Mouse (Mus musculus): Measurements from ENCODE around the gene Frs3. TPM values are rescaled to one million over a fixed set of nuclear protein-coding genes. Genes with fewer than 3 reads are reported as not detected.

Gene Frs3
- polyA plus RNA-seq, 1 experiment from 2014 or later, result 16.1 TPM

GRCm38 (mm10) chr17:47695337-47695710 lies 6.5 kb downstream of the Frs3 start:
- DNase-seq (ENCODE audit: low spot score), result peak; percentile 31
- Histone ChIP-seq H3K36me3 (ENCODE audit: control insufficient read depth, insufficient read depth, low read length) (no peaks in the 10 kb centered on the region), H3K4me2 (ENCODE audit: low read length) (peak overlapping the region; percentile 77), H3K27ac (ENCODE audit: low read depth, low read length) (no peak overlapping the region), H3K9me3 (replicated peaks; ENCODE audit: control insufficient read depth, low read length) (no peaks in the 10 kb centered on the region), H3K9ac (ENCODE audit: low read length) (peak overlapping the region; percentile 80), H3K4me3 (ENCODE audit: low read depth, low read length) (peak overlapping the region; percentile 71), H3K4me1 (ENCODE audit: control insufficient read depth, insufficient read depth, low read length) (peaks cover 4% of the 10 kb centered on the region), H3K27me3 (replicated peaks; ENCODE audit: control insufficient read depth, insufficient read depth, low read length) (0 out of 2 replicates have a peak, but pooled peaks cover 5% of the 10 kb centered on the region)
- under 1% methylated on average over 20 of the region's 23 CpGs for WGBS
- no peak for ATAC-seq

DNA sequence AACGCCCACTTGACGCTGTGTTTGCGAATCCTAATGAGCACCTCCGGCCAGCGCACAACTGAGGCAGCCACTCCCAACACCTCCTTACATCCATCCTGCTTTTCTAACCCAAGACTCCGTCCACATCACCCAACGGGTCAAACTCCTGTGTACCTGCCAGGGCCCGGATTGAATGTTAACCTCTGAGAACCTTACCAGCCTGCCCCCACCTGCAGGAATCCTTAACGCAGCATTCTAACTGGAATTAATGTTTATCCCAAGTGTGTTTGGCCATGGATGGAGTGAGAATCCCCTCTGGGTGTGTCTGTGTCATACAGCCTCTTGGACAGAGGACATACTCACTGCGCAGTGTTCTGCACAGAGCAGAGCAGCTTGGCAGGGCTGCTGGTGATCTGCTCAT lies 9.3 kb downstream of the Frs3 start:
- Histone ChIP-seq H3K4me1 (ENCODE audit: control insufficient read depth, insufficient read depth, low read length) (peaks cover 4% of the 10 kb centered on the region; the same call in 1 of the 2 replicates), H3K9ac (ENCODE audit: low read length) (no peak overlapping the region; the same call in 1 of the 2 replicates), H3K36me3 (ENCODE audit: control insufficient read depth, insufficient read depth, low read length) (peaks cover 14% of the 10 kb centered on the region), H3K27me3 (replicated peaks; ENCODE audit: control insufficient read depth, insufficient read depth, low read length) (0 out of 2 replicates have a peak, but pooled peaks cover 5% of the 10 kb centered on the region), H3K4me3 (ENCODE audit: low read depth, low read length) (no peak overlapping the region), H3K27ac (ENCODE audit: low read depth, low read length) (no peak overlapping the region), H3K4me2 (ENCODE audit: low read length) (no peak overlapping the region), H3K9me3 (replicated peaks; ENCODE audit: control insufficient read depth, low read length) (no peaks in the 10 kb centered on the region)
- ATAC-seq (no peak), DNase-seq (ENCODE audit: low spot score) (no peak)
- WGBS, result 93% methylated on average over 10 of the region's 10 CpGs

- Histone ChIP-seq H3K36me3 (ENCODE audit: control insufficient read depth, insufficient read depth, low read length) (peaks cover 17% of the 10 kb centered on the region), H3K4me3 (ENCODE audit: low read depth, low read length) (no peak overlapping the region), H3K27ac (ENCODE audit: low read depth, low read length) (no peak overlapping the region), H3K9me3 (replicated peaks; ENCODE audit: control insufficient read depth, low read length) (no peaks in the 10 kb centered on the region), H3K4me2 (ENCODE audit: low read length) (no peak overlapping the region), H3K27me3 (replicated peaks; ENCODE audit: control insufficient read depth, insufficient read depth, low read length) (no peaks in the 10 kb centered on the region), H3K9ac (ENCODE audit: low read length) (no peak overlapping the region), H3K4me1 (ENCODE audit: control insufficient read depth, insufficient read depth, low read length) (peaks cover 3% of the 10 kb centered on the region; the same call in 1 of the 2 replicates)
- 82% methylated on average over 2 of the region's 2 CpGs for WGBS
- ATAC-seq (no peak), DNase-seq (ENCODE audit: low spot score) (no peak)
These were observed 10.2 kb downstream of the Frs3 start for GRCm38 (mm10) chr17:47699055-47699454.

GRCm38 (mm10) chr17:47701793-47702192 lies 13.0 kb downstream of the Frs3 start:
- Histone ChIP-seq H3K36me3 (ENCODE audit: control insufficient read depth, insufficient read depth, low read length) (peaks cover 17% of the 10 kb centered on the region), H3K27ac (ENCODE audit: low read depth, low read length) (no peak overlapping the region), H3K27me3 (replicated peaks; ENCODE audit: control insufficient read depth, insufficient read depth, low read length) (no peaks in the 10 kb centered on the region), H3K4me1 (ENCODE audit: control insufficient read depth, insufficient read depth, low read length) (no peaks in the 10 kb centered on the region), H3K9me3 (replicated peaks; ENCODE audit: control insufficient read depth, low read length) (no peaks in the 10 kb centered on the region), H3K4me3 (ENCODE audit: low read depth, low read length) (no peak overlapping the region), H3K4me2 (ENCODE audit: low read length) (no peak overlapping the region), H3K9ac (ENCODE audit: low read length) (no peak overlapping the region)
- no peak for DNase-seq (ENCODE audit: low spot score)
- WGBS, result 85% methylated on average over 9 of the region's 9 CpGs
- ATAC-seq, result no peak

DNA sequence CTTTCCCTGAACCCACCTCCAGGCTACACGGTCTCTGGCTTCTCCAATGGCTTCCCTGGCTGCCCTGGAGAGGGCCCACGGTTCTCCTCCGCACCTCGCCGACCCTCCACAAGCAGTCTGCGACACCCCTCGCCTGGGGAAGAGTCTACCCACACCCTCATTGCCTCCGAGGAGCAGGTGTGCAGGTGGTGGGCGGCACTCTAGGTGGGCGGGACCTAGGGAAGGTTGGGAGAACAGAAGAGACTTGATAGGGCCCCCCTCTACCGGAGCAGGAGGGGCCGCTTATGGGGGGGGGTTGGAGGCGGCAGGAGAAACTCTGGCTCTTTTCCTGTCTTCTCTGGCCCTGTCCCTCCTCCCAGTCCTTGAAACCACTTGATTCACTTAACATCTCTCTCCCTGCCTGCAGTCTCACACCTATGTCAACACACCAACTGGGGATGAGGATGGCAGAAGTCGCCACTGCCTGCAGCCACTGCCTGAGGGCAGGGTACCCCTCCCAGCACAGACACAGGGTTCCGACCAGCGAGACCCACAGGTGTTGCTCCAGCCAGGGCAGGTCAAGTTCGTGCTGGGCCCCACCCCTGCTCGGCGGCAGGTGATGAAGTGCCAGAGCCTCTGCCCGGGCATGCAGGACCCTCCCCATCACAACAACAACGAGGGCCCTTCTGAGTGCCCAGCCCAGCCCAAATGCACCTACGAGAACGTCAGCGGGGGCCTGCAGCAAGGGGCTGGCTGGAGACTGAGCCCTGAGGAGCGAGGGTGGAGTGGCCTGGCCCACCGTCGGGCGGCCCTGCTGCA lies 13.9 kb downstream of the Frs3 start:
- DNase-seq (ENCODE audit: low spot score), result no peak
- no peak overlapping the region for H3K4me2 ChIP-seq (ENCODE audit: low read length)
- no peak for ATAC-seq
- H3K27ac ChIP-seq (ENCODE audit: low read depth, low read length), result no peak overlapping the region
- no peak overlapping the region for H3K9ac ChIP-seq (ENCODE audit: low read length)
- peaks cover 17% of the 10 kb centered on the region for H3K36me3 ChIP-seq (ENCODE audit: control insufficient read depth, insufficient read depth, low read length)
- H3K4me3 ChIP-seq (ENCODE audit: low read depth, low read length), result no peak overlapping the region
- WGBS, result 53% methylated on average over 24 of the region's 28 CpGs
- no peaks in the 10 kb centered on the region for H3K4me1 ChIP-seq (ENCODE audit: control insufficient read depth, insufficient read depth, low read length)
- no peaks in the 10 kb centered on the region for H3K27me3 ChIP-seq (replicated peaks; ENCODE audit: control insufficient read depth, insufficient read depth, low read length)
- no peaks in the 10 kb centered on the region for H3K9me3 ChIP-seq (replicated peaks; ENCODE audit: control insufficient read depth, low read length)

DNA sequence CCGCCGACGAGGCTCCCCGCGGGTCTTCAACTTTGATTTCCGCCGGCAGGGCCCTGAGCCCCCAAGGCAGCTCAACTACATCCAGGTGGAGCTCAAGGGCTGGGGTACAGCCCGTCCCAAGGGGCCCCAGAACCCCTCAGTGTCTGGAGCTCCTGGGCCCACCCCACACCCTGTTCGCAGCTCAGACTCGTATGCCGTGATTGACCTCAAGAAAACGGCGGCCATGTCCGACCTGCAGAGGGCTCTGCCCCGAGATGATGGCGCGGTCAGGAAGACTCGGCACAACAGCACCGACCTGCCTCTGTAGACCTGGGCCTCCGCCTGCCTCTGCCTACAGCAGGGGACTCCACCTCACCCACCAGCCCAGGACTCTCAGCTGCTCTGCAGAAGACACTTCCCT lies 14.7 kb downstream of the Frs3 start:
- WGBS, result 32% methylated on average over 20 of the region's 20 CpGs
- H3K4me3 ChIP-seq (ENCODE audit: low read depth, low read length), result no peak overlapping the region
- ATAC-seq (no peak), DNase-seq (ENCODE audit: low spot score) (no peak)
- no peaks in the 10 kb centered on the region for H3K27me3 ChIP-seq (replicated peaks; ENCODE audit: control insufficient read depth, insufficient read depth, low read length)
- H3K4me1 ChIP-seq (ENCODE audit: control insufficient read depth, insufficient read depth, low read length), result no peaks in the 10 kb centered on the region
- H3K36me3 ChIP-seq (ENCODE audit: control insufficient read depth, insufficient read depth, low read length), result peaks cover 17% of the 10 kb centered on the region
- no peak overlapping the region for H3K4me2 ChIP-seq (ENCODE audit: low read length)
- no peaks in the 10 kb centered on the region for H3K9me3 ChIP-seq (replicated peaks; ENCODE audit: control insufficient read depth, low read length)
- H3K9ac ChIP-seq (ENCODE audit: low read length), result no peak overlapping the region
- no peak overlapping the region for H3K27ac ChIP-seq (ENCODE audit: low read depth, low read length)

DNA sequence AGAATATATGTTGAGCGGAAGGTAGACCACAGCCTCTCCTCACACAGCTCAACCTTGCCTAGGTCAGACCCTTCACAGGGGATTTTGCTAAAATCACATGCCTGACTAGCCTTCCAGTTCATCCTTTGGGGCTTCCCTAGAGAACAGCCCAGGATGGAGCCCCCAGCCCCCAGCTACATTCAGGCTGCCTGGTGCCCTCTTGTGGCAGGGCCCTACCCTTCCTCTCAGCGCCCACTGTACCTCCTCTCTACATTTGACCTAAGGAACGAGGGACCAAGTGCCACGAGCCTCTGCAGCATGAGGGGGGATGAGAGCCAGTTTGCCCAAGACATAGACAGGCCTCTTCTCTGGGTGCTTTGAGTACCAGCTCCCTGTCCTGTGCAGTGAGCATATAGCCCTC lies 15.9 kb downstream of the Frs3 start:
- Histone ChIP-seq H3K4me1 (ENCODE audit: control insufficient read depth, insufficient read depth, low read length) (no peaks in the 10 kb centered on the region), H3K9ac (ENCODE audit: low read length) (no peak overlapping the region), H3K4me3 (ENCODE audit: low read depth, low read length) (no peak overlapping the region), H3K27me3 (replicated peaks; ENCODE audit: control insufficient read depth, insufficient read depth, low read length) (no peaks in the 10 kb centered on the region), H3K4me2 (ENCODE audit: low read length) (no peak overlapping the region), H3K36me3 (ENCODE audit: control insufficient read depth, insufficient read depth, low read length) (peaks cover 17% of the 10 kb centered on the region), H3K27ac (ENCODE audit: low read depth, low read length) (no peak overlapping the region), H3K9me3 (replicated peaks; ENCODE audit: control insufficient read depth, low read length) (no peaks in the 10 kb centered on the region)
- 69% methylated on average over 4 of the region's 4 CpGs for WGBS
- DNase-seq (ENCODE audit: low spot score) (no peak), ATAC-seq (no peak)

DNA sequence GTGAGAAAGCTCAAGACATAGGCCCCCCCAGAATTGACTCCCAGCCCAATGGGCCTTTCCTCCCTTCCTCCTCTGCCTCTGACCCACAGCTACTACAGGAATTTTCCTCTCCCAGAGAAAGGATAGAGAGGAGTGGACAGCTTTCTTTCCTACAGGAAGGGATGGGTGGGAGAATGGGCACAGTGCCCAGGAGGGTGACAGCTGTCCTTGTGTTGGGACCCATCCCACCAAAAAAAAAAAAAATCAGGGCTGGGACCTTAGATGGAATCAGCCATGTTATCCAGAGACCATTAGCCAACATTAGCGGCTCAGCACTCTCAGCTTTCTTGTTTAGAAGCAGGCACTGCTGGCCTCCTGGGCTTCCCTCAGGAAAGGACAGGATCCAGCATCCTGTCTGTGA lies 17.4 kb downstream of the Frs3 start:
- peaks cover 17% of the 10 kb centered on the region for H3K36me3 ChIP-seq (ENCODE audit: control insufficient read depth, insufficient read depth, low read length)
- DNase-seq (ENCODE audit: low spot score), result no peak
- no peak overlapping the region for H3K27ac ChIP-seq (ENCODE audit: low read depth, low read length)
- ATAC-seq, result no peak
- no peak overlapping the region for H3K4me2 ChIP-seq (ENCODE audit: low read length)
- 60% methylated on average over 1 of the region's 1 CpGs for WGBS
- no peaks in the 10 kb centered on the region for H3K4me1 ChIP-seq (ENCODE audit: control insufficient read depth, insufficient read depth, low read length)
- H3K9ac ChIP-seq (ENCODE audit: low read length), result no peak overlapping the region
- H3K4me3 ChIP-seq (ENCODE audit: low read depth, low read length), result no peak overlapping the region
- H3K9me3 ChIP-seq (replicated peaks; ENCODE audit: control insufficient read depth, low read length), result no peaks in the 10 kb centered on the region
- H3K27me3 ChIP-seq (replicated peaks; ENCODE audit: control insufficient read depth, insufficient read depth, low read length), result no peaks in the 10 kb centered on the region

DNA sequence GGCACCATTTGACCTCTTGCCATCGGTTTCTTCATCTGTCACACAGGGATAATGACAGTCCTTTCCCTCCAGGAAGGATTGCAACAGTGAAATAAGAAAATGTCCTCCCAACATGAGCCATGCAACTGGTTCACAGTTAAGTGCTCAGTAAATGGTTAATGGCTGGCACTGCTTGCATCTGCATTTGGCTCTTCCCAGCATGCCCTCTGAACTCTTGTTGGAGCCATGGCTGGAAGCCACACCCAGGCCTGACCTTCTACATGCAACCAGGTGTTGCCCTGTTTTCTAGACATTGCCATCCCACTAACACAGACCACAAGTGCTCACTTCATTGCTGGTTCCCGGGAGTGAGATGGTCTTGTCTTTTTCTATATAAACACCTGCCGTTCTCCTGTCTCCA lies 19.1 kb downstream of the Frs3 start:
- Histone ChIP-seq H3K27ac (ENCODE audit: low read depth, low read length) (no peak overlapping the region), H3K27me3 (replicated peaks; ENCODE audit: control insufficient read depth, insufficient read depth, low read length) (no peaks in the 10 kb centered on the region), H3K4me2 (ENCODE audit: low read length) (no peak overlapping the region), H3K36me3 (ENCODE audit: control insufficient read depth, insufficient read depth, low read length) (peaks cover 5% of the 10 kb centered on the region), H3K9ac (ENCODE audit: low read length) (no peak overlapping the region), H3K4me1 (ENCODE audit: control insufficient read depth, insufficient read depth, low read length) (no peaks in the 10 kb centered on the region), H3K4me3 (ENCODE audit: low read depth, low read length) (no peak overlapping the region), H3K9me3 (replicated peaks; ENCODE audit: control insufficient read depth, low read length) (no peaks in the 10 kb centered on the region)
- DNase-seq (ENCODE audit: low spot score) (no peak), ATAC-seq (no peak)
- WGBS, result 82% methylated on average over 3 of the region's 3 CpGs

Measured in forebrain, embryonic 14.5 days (tissue).